Mouse (Mus musculus) liver, embryonic 18 days (tissue): ENCODE measurements around the gene Snai1. TPM values are rescaled to one million over a fixed set of nuclear protein-coding genes. Genes with fewer than 3 reads are reported as not detected.

ENCODE experiments used
- polyA plus RNA-seq: library from polyadenylated mRNA; depleted of rRNA; stranded (reverse); fragments of >200 nt; gene quantifications from 2 replicates; pipeline ENCODE4 v1.2.3, GENCODE M21; 2012; rRNA removed

The Snai1 gene
- polyA plus RNA-seq, result 1.6 and 1.7 TPM in 2 replicates

DNA sequence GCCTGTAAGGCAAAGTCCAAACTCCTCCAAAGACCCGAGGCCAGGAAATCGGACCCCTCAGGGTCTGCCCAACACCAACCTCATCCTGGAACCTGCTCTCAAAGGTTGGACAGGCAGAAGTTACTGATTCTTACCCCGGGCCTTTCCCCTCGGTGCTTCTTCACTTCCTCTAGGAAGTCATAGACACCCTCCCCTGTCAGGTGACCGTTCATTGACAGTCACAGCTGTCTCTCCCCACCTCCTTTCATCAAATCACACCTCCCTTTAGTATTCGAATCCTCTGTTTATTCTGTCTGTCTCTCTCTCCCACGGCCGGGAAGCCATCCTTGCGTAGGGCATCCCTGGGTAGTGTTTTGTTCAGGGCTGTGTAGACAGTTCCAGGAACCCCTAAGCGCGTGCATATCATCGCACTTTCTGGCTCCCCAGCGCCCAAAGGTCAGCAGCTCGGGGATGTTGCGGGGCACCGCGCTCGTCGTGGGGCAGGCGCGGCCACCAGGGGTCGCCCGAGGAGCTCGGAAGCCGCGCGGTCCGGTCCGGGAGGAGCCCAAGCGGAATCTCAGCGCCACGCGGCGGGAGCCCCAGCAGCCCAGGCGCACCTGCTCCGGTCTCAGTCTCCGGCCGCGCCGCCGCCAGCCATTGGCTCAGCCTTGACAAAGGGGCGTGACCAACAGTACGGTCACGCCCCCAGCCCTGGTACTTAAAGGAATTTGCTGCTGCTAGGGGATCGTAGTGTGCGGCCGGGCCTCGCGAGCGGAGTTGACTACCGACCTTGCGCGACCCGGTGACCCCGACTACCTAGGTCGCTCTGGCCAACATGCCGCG lies at the start of gene Snai1:
TSS of gene Snai1 (plus strand) at position 720 of the 822 bp plus-strand sequence.

DNA sequence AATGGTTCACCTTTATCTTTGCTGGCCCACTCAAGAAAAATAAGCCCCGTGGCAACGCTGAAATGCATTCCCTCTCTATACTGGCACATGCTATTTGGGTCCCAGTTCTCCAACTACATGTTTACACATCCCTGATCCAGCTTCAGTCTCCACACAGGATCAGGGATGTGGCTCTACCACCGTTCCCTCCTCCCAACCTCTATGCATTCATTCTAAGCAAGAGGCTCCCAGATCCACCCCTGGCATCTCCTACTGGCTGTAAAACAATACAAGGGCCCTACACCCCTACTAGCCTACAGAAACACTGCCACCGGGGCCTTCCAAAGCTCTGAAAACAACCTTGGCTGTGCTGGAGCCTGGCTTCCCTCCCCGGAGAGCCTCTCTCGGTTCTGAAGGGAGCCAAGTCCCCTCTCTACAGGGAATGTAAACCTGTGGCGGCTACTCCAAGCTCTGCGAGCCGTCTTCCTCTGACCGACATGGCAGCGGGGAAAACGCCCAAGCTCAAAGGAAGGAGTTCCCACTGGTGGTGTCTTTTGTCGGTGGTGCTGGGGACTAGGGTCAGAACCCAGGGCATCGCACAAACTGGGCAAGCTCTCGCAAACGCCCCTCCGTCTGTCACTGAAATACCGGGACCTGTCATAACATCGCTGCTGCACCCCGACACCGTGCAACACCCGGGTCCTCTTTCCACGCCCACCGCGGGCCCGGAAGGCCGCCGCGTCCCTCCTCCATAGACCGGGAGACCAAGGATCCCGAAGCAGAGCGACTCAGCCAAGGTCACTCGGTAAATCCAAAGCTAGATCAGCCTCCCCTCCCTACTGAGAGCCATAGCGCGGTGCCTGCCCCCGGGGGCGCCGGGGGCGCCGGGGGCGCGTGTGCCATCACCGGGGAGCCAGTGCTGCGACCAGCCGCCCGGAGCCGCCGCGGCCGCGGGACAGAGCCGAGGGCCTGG lies 46.0 kb upstream of the Snai1 start, which contains the start of gene Rnf114:
TSS of gene Rnf114 (plus strand) at position 889 of the 952 bp plus-strand sequence.

DNA sequence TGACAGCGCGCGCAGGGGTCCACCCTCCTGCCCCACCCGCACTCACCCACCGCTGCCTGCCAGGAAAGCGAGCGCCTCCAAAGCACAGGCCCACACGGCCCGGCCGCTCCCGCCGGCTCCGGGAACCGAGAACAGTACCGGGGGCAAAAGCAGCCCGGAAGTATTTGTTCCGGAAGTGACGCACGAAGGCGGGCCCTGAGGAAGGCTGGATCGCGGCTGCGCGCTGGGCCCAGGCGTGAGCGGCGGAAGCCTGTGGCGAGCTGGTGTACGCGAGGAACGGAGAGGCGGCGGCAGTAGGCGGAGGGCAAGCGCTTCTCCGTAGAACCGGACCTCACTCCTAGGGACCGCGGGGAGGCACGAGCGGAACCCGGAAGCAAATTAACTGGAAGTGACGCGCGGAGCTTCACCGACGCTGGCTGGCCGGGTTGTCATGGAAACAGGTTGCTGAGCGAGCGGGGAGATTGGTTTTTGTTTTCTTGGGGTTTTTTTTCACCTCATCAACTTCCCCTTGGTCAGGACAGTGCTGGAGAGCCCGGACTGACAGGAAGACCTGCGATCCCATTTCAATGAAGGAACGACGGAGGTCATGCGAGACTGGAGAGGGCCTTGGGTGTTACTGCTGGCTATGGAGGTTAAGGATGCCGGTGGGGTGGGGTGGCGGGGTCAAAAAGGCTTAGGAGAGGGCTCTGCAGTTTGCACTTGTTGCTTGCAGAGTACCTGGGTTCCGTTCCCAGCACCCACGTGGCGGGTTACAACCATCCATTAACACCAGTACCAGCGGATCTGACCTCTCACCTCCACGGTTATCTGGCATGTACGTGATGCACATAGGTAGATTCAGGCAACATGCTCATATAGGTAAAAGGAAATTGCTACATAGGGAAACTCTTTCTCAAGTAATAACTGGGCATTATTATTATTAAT lies 45.0 kb upstream of the Snai1 start, which contains the start of gene Spata2:
TSS of gene Spata2 (minus strand) at position 175 of the 924 bp plus-strand sequence.

Other genes with a start within 250 kb of the Snai1 start
- gene B4galt5, start 189.0 kb upstream of the Snai1 start, polyA plus RNA-seq, result 3.5 and 3.7 TPM in 2 replicates
- 12.4 and 14.4 TPM in 2 replicates for gene Slc9a8, start 116.5 kb upstream of the Snai1 start, polyA plus RNA-seq
- gene Rnf114, start 45.5 kb upstream of the Snai1 start, polyA plus RNA-seq, result 46.8 and 52.3 TPM in 2 replicates
- 5.3 and 5.6 TPM in 2 replicates for gene Spata2, start 45.3 kb upstream of the Snai1 start, polyA plus RNA-seq
- 51.2 and 54.5 TPM in 2 replicates for gene Ube2v1, start 93.9 kb downstream of the Snai1 start, polyA plus RNA-seq
- not detected in 2 replicates for gene Gm20431, start 123.3 kb downstream of the Snai1 start, polyA plus RNA-seq
- 41.0 and 43.4 TPM in 2 replicates for gene Cebpb, start 150.7 kb downstream of the Snai1 start, polyA plus RNA-seq
- gene Tmem189, start 151.6 kb downstream of the Snai1 start, polyA plus RNA-seq, result 14.8 and 16.0 TPM in 2 replicates